Mouse (Mus musculus) embryonic facial prominence, embryonic 12.5 days (tissue): Measurements from ENCODE around the gene Prrg1. TPM values are rescaled to one million over a fixed set of nuclear protein-coding genes. Genes with fewer than 3 reads are reported as not detected.
"Not testable (repeated sequence)": the region's sequence is repeated elsewhere in the genome, so short reads cannot be mapped to it uniquely, and the experiment has no call there.

Experiments
- ATAC-seq: fragments of 200-750 bp; cut with Nextera tagmentation; 2 replicates; pipeline ENCODE4 v1.8.0; 2017; ENCODE audit not compliant: insufficient number of reproducible peaks, insufficient read depth, low FRiP score, low TSS enrichment
- H3K27ac ChIP-seq: fragments of 300-500 bp; sonication (generic); 2 replicates; pipeline ENCODE4 v1.5.1; 2016; ENCODE audit warnings: mild to moderate bottlenecking
- H3K27me3 ChIP-seq: fragments of 300-500 bp; sonication (generic); 2 replicates; pipeline ENCODE4 v1.6.1; 2016; ENCODE audit warnings: mild to moderate bottlenecking, moderate library complexity
- H3K36me3 ChIP-seq: fragments of 300-500 bp; sonication (generic); 2 replicates; pipeline ENCODE4 v1.6.1; 2016; ENCODE audit warnings: mild to moderate bottlenecking
- H3K4me1 ChIP-seq: fragments of 300-500 bp; sonication (generic); 2 replicates; pipeline ENCODE4 v1.6.1; 2016
- H3K4me2 ChIP-seq: fragments of 300-500 bp; sonication (generic); replicated peaks from 2 replicates; pipeline ENCODE4 v1.6.1; 2016; ENCODE audit warnings: mild to moderate bottlenecking, moderate library complexity
- H3K4me3 ChIP-seq: fragments of 300-500 bp; sonication (generic); 2 replicates; pipeline ENCODE4 v1.5.1; 2016; ENCODE audit warnings: mild to moderate bottlenecking
- H3K9ac ChIP-seq: fragments of 300-500 bp; sonication (generic); 2 replicates; pipeline ENCODE4 v1.6.1; 2016; ENCODE audit warnings: mild to moderate bottlenecking, moderate library complexity
- H3K9me3 ChIP-seq: fragments of 300-500 bp; sonication (generic); 2 replicates; pipeline ENCODE4 v1.6.1; 2016; ENCODE audit warnings: mild to moderate bottlenecking, moderate library complexity
- WGBS: fragments of 180-500 bp; shearing (Covaris S2); methylation state at CpG from one replicate; pipeline ENCODE4 v1.1.7; 2016; 5-methylcytosine and 5-hydroxymethylcytosine counted together
- polyA plus RNA-seq: library from polyadenylated mRNA; unstranded; fragments of >200 nt; fragmentation: Nextera tagmentation; extraction: Ambion mirVana; gene quantifications from 2 replicates; pipeline ENCODE4 v1.2.1, GENCODE M21; 2016

The Prrg1 gene
- polyA plus RNA-seq, 1 experiment from 2014 or later = 13.6 TPM

GRCm38 (mm10) chrX:78479710-78480109, 104.0 kb downstream of the Prrg1 start:
- ATAC-seq = no peak

GRCm38 (mm10) chrX:78434357-78434756, 149.3 kb downstream of the Prrg1 start:
- Histone ChIP-seq H3K36me3 (no peaks in the 10 kb centered on the region), H3K4me1 (no peaks in the 10 kb centered on the region), H3K27me3 (no peaks in the 10 kb centered on the region), H3K4me3 (no peak overlapping the region), H3K27ac (no peak overlapping the region), H3K9ac (no peak overlapping the region), H3K4me2 (no peak overlapping the region), H3K9me3 (no peaks in the 10 kb centered on the region)
- ATAC-seq = no peak
- 84% methylated on average over 6 of the region's 6 CpGs for WGBS

More at GRCm38 (mm10) chrX:78479710-78480109, 104.0 kb downstream of the Prrg1 start:
- H3K9me3 ChIP-seq = no peaks in the 10 kb centered on the region
- H3K36me3 ChIP-seq = no peaks in the 10 kb centered on the region
- no peak overlapping the region for H3K9ac ChIP-seq
- 73% methylated on average over 3 of the region's 3 CpGs for WGBS
- no peaks in the 10 kb centered on the region for H3K4me1 ChIP-seq
- no peak overlapping the region for H3K27ac ChIP-seq
- H3K4me3 ChIP-seq = no peak overlapping the region
- H3K4me2 ChIP-seq = no peak overlapping the region
- H3K27me3 ChIP-seq = no peaks in the 10 kb centered on the region

GRCm38 (mm10) chrX:78403346-78403745, 180.3 kb downstream of the Prrg1 start:
- H3K27ac ChIP-seq, ATAC-seq, H3K4me2 ChIP-seq, H3K4me1 ChIP-seq, H3K4me3 ChIP-seq, H3K9me3 ChIP-seq, H3K9ac ChIP-seq, H3K27me3 ChIP-seq, H3K36me3 ChIP-seq: not testable (repeated sequence)
- 87% methylated on average over 2 of the region's 2 CpGs for WGBS

Other genes with a start within 250 kb of the Prrg1 start
- gene 4930480E11Rik, start 214.3 kb downstream of the Prrg1 start, polyA plus RNA-seq = not detected in 2 replicates
- not detected in 2 replicates for gene Fam47c, start 153.9 kb upstream of the Prrg1 start, polyA plus RNA-seq